Mouse (Mus musculus) kidney, adult 2 months (tissue): ENCODE results near the gene Ryr3.

Source experiments
- CTCF ChIP-seq: fragments of 200-500 bp; conservative IDR thresholded peaks from 2 replicates; pipeline ENCODE4 v1.5.1; 2011; ENCODE audit warnings: low read depth, mild to moderate bottlenecking, control low read depth, low read length, moderate library complexity, mixed read lengths; ENCODE audit not compliant: insufficient read depth, insufficient read length
- POLR2A ChIP-seq: fragments of 200-500 bp; IDR thresholded peaks from one replicate; pipeline ENCODE4 v1.6.1; 2011; ENCODE audit warnings: low read depth, low read length, control low read depth

- no peak for TF ChIP-seq CTCF
- TF ChIP-seq POLR2A: no peak
These were observed 540.2 kb downstream of the Ryr3 start for GRCm38 (mm10) chr2:112676721-112677120.
